Mouse (Mus musculus): ENCODE measurements around the gene Rexo1.

The Rexo1 gene

GRCm38 (mm10) chr10:80584642-80585552, 23.5 kb upstream of the Rexo1 start:
- DNase-seq (ENCODE audit: low spot score in 2 of 2): no peak

DNA sequence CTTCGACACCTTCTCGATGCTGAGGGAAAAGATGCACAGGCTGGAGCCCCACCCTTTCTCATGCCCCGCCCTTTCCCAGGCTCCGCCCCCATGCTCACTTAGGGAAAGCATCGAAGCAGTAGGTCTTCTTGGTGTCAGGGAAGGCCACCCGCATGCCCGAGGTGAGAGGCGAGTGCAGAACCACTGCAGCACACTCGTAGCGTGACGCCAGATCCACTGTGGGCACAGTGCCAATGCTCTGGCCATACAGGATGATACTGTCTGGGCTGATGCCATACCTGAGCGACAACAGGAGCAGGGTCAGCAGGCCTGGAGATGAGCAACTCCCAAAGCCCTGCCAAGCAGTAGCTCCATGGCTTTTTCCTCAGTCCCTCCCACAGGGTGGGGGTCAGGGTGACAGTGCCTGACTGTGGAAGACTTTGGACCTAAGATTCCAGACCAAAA, 22.7 kb upstream of the Rexo1 start:
- no peak for DNase-seq (ENCODE audit: low spot score in 2 of 2)

GRCm38 (mm10) chr10:80583047-80583446, 21.7 kb upstream of the Rexo1 start:
- DNase-seq (ENCODE audit: low spot score in 2 of 2): no peak

DNA sequence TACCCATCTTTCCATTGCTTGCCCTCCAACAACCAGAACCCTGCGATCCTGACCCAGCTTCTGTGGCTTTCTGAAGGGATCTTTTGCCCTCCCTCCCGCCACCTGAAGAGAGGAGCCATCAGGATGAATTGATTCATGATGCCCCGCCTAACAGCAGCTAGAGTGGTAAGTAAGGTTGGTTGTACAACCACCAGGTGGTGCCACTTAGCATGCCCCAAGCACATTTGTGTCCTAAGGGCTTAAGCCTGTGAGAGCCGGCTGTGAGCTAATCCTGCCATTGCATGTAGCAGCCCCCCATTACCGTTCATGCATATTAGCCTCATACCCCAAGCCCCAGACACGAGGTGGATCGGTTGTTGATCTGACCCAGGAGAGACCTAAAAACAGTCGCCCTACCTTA, 17.6 kb upstream of the Rexo1 start:
- DNase-seq (ENCODE audit: low spot score in 2 of 2): no peak

- DNase-seq (ENCODE audit: low spot score in 2 of 2): peak; percentile 71 to 78
Measured at GRCm38 (mm10) chr10:80578131-80578750, 16.9 kb upstream of the Rexo1 start.

DNA sequence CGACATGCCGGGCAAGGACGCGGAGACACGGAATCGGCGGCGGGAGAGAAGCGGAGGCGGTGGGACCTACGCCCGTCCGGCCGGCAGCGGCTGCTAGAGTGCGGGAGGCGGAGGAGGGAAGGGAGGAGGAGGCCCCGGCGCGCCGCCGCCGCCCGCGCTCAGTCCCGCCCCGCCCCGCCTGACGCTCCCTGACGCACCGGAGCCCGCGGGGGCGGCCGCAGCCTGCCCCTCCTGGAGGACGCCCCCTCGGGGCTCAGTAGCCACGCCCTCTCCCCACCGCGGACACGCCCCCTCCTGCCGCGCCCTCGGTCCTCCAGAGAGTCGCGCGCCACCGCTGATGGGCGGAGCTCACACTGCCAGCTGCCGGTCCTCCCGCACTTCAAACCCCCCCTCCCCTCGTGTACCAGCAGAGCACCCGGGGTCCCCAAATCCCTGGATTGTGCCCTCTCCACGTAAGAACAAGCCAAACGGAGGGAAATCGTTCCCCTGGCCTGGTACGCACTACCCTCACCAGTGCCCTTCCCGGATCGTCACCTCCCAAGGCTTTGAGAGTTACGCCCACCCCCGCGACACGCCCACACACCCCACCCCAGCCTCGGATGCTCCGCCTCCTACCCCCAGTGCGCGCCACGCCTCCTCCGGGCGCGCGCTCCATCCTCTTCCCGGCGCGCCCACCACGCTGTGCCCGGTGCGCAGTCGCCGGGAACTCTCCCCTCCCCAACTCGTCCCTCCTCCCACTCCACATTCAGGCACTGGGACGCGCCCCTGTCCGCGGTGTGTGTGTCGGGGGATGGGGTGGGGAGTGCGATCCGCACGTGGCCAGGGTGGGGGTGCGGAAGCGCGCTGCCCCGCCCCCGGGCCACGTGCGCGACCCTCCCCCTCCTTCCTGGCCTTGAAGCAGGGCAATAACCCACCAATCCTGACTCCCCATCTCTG, 16.1 kb upstream of the Rexo1 start, which contains the start of gene Klf16:
Klf16 (minus strand) TSS at position 127 of the 936 bp plus-strand sequence.
- peak; percentile 98 to 99 for DNase-seq (ENCODE audit: low spot score in 2 of 2)

DNA sequence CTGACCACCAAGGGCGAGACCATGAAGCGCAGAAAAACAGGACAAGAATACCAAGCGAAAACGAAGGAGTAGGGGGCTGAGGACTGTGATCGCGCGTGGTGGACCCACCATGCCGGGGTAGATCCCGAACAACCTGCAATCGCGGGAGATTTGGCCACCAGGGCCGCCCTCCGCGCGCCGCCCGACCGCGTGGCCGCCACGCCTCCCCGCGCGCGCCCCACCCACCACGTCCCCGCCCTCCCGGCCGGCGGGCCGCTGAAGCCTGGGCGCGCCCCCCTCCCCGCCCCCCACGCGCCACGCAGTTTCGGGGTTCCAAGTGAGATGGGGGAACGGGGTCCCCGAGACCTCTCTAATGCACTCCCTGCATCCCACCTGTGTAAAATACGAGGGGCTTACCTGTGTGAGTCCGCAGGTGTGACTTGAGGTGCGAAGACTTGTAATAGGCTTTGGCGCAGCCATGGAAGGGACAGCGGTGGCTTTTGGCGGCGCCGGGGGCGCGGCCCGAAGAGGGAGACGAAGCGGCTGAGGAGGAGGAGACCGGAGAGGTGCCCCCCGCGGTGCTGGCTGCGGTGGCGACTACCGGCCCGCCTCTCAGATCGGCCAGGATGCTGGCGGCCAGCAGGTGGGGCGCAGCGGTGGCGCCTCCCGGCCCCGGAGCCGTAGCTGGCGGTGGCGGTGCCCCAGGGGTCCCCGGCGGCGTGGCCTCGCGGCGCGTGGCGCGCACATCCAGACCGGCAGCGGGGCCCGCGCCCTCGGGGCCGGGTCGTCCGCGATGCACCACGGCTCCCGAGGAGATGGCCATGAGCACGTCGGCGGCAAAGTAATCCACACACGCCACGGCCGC, 15.2 kb upstream of the Rexo1 start:
- peak; percentile 48 to 72 for DNase-seq (ENCODE audit: low spot score in 2 of 2)

GRCm38 (mm10) chr10:80575925-80576324, 14.6 kb upstream of the Rexo1 start:
- DNase-seq (ENCODE audit: low spot score in 2 of 2): no peak

GRCm38 (mm10) chr10:80574896-80575295, 13.5 kb upstream of the Rexo1 start:
- no peak for DNase-seq (ENCODE audit: low spot score in 2 of 2)

DNA sequence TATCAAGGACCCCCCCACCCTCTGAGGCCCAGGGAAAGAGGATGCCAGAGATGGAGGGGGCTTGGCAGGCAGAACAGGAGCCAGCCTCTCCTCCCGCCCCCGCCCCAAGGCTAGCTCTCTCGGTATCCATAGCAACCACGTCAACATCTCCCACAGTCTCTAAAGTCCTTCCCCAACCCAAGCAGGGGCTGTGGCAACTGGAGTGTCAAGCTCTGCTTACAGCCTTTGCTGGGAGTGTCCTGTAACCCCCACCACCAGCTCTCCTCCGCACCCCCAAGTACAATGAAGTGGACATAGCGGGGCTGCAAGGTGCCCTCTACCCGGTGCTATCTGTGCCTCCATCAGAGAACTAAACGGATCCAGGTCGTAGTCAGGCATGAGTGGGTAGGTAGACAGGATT, 12.6 kb upstream of the Rexo1 start:
- DNase-seq (ENCODE audit: low spot score in 2 of 2): no peak

DNA sequence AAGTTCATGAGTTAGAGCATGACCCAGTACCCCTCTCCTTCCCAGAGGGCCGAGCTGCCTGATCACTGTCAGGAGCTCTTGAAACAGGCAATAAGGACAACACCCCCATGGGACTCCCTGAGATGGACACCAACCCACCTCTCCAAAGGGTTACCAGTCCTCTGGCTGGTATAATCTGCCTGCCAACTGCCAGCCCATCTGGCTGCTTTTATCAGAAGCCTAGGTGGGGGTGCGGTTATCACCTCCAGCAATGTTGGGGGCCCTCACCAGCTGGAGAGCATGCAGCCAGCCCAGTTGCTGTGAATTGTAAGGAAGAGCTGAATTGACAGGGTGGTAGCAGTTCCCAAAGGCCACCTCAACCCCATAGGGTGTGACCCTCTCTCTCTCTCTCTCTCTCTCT, 11.1 kb upstream of the Rexo1 start:
- no peak for DNase-seq (ENCODE audit: low spot score in 2 of 2)

GRCm38 (mm10) chr10:80570871-80571836, 9.8 kb upstream of the Rexo1 start:
- DNase-seq (ENCODE audit: low spot score in 2 of 2): no peak

DNA sequence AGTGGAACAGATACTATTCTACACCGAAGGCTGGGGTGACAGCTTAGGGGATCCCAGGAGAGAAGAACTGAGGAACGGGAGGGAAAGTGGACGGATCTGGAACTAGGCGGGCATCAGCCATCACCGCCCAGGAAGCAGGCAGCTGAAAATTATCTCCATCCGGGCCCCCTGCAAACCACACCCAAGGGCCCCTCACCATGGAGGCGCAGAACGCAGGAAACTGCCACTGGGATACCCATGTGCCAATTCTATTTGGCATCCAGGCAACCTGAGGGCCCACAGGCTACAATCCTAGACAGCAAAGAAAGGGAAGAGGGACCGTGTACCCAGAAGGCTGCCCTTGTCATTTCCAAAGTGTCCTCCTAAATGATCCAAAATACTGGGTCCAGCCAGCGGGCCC, 9.1 kb upstream of the Rexo1 start:
- no peak for DNase-seq (ENCODE audit: low spot score in 2 of 2)

DNA sequence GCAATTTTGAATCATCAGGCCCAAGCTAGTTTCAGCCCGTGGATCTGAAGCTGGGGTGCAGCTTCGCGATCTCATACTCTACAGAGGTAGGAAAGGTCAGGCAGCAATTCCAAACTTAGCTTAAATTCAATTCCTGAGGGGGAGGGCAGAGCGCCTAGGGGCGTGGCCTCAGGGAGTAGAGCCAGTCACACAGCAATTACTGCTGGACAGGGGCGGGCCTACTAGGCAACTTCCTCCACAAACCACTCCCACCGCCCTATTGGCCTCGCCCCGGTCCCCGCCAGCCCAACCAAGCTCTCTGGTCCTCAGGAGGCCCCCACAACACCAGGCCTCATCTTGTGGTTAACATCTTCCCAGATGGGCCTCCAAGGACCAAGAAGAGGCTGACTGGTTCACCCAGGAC, 8.3 kb upstream of the Rexo1 start:
- peak in 1 of 2 experiments; percentile 42 for DNase-seq (ENCODE audit: low spot score in 2 of 2)

GRCm38 (mm10) chr10:80568876-80569275, 7.5 kb upstream of the Rexo1 start:
- DNase-seq (ENCODE audit: low spot score in 2 of 2): no peak

- DNase-seq (ENCODE audit: low spot score in 2 of 2): peak; percentile 61 to 82
Measured at GRCm38 (mm10) chr10:80566375-80567092, 5.2 kb upstream of the Rexo1 start.

- no peak for DNase-seq (ENCODE audit: low spot score in 2 of 2)
Measured at GRCm38 (mm10) chr10:80560621-80561020, 739 bp downstream of the Rexo1 start.

DNA sequence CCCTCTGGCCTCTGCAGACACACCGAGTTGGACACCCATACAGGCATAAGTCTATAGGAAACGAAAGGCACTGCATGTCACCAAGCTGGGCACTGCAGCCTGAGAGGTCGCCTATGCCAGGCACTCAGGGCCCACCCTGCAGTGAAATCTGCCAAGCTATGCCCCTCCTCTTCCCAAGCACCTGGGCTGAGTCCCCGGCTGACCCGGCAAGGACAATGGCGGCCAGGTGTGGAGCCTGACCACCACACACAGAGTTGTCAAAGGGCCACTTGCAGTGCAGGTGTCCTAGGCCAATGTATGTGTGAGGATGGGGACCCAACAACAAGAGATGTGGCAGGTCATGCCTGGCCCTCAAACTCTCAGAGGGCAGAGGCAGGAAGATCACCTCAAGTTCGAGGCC, 1.9 kb downstream of the Rexo1 start:
- no peak for DNase-seq (ENCODE audit: low spot score in 2 of 2)

DNA sequence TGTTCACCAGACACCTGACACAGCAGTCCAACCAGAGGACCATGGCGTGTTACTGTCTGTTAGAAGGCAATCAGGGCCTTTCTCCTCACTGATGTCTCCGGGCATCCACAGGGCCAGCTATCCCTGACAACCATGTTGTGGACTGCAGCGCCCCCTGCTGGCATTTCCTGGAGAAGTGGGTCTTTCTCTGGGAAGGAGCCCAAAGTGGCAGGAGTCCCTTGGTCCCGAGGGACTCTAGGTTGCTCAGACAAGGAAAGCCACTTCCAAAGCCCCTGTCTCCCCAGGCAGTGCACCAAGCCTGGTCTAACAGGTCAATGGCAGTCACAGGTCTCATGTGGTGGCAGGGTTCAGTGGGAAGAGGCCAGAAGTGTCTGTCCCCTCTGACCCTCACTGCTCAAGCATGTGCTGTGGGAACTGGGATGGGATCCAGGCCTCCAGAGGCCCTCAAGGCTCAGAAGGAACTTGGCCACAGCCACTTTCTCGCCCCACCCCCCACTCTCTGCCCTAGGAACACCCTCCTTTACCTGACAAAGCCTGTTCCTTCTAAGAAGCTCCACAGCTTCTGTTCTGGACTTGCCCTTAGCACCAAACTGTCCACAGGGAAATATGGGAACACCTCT, 3.9 kb downstream of the Rexo1 start:
- DNase-seq (ENCODE audit: low spot score in 2 of 2): peak; percentile 42 to 63

Measured in urinary bladder, adult 18-20 months (tissue).